Mouse (Mus musculus) liver, adult 2 months (tissue): ENCODE results near the gene Ccdc194. TPM values are rescaled to one million over a fixed set of nuclear protein-coding genes. Genes with fewer than 3 reads are reported as not detected.

ENCODE experiments used
- DNase-seq: peaks from one replicate; pipeline ENCODE4 v3.0.0-alpha.2; 2011; ENCODE audit warnings: low read depth, low spot score; ENCODE audit errors: extremely low read depth
- H3K27ac ChIP-seq: fragments of 200-500 bp; replicated peaks from 2 replicates; pipeline ENCODE4 v1.5.1; 2012; ENCODE audit warnings: low read depth, mild to moderate bottlenecking, control low read depth, inconsistent platforms, low read length; ENCODE audit not compliant: insufficient read depth
- H3K27me3 ChIP-seq: fragments of 200-500 bp; 2 replicates; pipeline ENCODE4 v1.6.1; 2012; ENCODE audit warnings: mild to moderate bottlenecking, moderate library complexity, low read length, inconsistent platforms; ENCODE audit not compliant: control insufficient read depth, insufficient read depth
- H3K36me3 ChIP-seq: fragments of 200-500 bp; 2 replicates; pipeline ENCODE4 v1.6.1; 2012; ENCODE audit warnings: low read length, inconsistent platforms; ENCODE audit not compliant: control insufficient read depth, insufficient read depth
- H3K4me1 ChIP-seq: fragments of 200-500 bp; 2 replicates; pipeline ENCODE4 v1.6.1; 2011; ENCODE audit warnings: low read length; ENCODE audit not compliant: control insufficient read depth, insufficient read depth
- H3K4me3 ChIP-seq: fragments of 200-500 bp; 2 replicates; pipeline ENCODE4 v1.5.1; 2011; ENCODE audit warnings: low read depth, mild to moderate bottlenecking, control low read depth, low read length, moderate library complexity; ENCODE audit not compliant: insufficient read depth
- H3K79me2 ChIP-seq: fragments of 200-500 bp; 2 replicates; pipeline ENCODE4 v1.6.1; 2012; ENCODE audit warnings: inconsistent platforms, mild to moderate bottlenecking, low read length, moderate library complexity; ENCODE audit not compliant: control insufficient read depth, insufficient read depth
- H3K9ac ChIP-seq: fragments of 200-500 bp; 2 replicates; pipeline ENCODE4 v1.6.1; 2012; ENCODE audit warnings: low read depth, mild to moderate bottlenecking, control low read depth, inconsistent platforms, low read length
- CTCF ChIP-seq: fragments of 200-500 bp; IDR thresholded peaks from 2 replicates; pipeline ENCODE4 v1.5.1; 2011; ENCODE audit warnings: low read depth, low read length, control low read depth
- POLR2A ChIP-seq: fragments of 200-500 bp; IDR thresholded peaks from 2 replicates; pipeline ENCODE4 v1.6.1; 2011; ENCODE audit warnings: low read length, control low read depth; ENCODE audit not compliant: insufficient read depth; ENCODE audit errors: extremely low read depth
- WGBS: fragments of 180-500 bp; shearing (Covaris S2); methylation state at CpG from one replicate; pipeline ENCODE4 v1.1.7; 2018; 5-methylcytosine and 5-hydroxymethylcytosine counted together
- polyA plus RNA-seq: library from polyadenylated mRNA; depleted of rRNA; stranded (reverse); fragments of >200 nt; gene quantifications from 2 replicates; pipeline ENCODE4 v1.2.3, GENCODE M21; 2012
- total RNA-seq: library from RNA; depleted of rRNA; stranded (reverse); fragments of >200 nt; gene quantifications from 2 replicates; pipeline ENCODE4 v1.2.3, GENCODE M21; 2014

The Ccdc194 gene
- total and polyA plus RNA-seq, 2 experiments: not detected

DNA sequence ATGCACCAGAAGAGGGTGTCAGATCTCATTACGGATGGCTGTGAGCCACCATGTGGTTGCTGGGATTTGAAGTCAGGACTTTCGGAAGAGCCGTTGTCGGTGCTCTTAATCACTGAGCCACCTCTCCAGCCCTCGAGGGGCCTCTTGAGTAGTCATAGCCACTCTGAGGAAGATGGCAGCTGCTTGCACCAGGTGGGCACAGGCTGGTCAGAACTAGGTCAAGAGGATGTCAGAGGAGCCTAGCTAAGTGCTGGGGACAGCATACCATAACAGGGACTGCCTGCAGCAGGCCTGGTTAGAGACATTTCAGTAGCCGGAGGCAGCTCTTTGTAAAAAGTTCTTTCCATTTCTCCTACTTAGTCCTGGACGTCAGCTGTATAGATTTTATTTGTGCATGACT is 25.2 kb upstream of the Ccdc194 start:
- Histone ChIP-seq H3K79me2 (no peaks in the 10 kb centered on the region), H3K36me3 (peaks cover 2% of the 10 kb centered on the region; the same call in 1 of the 2 replicates), H3K27ac (no peak overlapping the region), H3K27me3 (no peaks in the 10 kb centered on the region), H3K4me3 (no peak overlapping the region), H3K4me1 (no peaks in the 10 kb centered on the region), H3K9ac (no peak overlapping the region)
- 82% methylated on average over 7 of the region's 7 CpGs for WGBS
- DNase-seq: no peak
- TF ChIP-seq POLR2A (no peak), CTCF (no peak)

DNA sequence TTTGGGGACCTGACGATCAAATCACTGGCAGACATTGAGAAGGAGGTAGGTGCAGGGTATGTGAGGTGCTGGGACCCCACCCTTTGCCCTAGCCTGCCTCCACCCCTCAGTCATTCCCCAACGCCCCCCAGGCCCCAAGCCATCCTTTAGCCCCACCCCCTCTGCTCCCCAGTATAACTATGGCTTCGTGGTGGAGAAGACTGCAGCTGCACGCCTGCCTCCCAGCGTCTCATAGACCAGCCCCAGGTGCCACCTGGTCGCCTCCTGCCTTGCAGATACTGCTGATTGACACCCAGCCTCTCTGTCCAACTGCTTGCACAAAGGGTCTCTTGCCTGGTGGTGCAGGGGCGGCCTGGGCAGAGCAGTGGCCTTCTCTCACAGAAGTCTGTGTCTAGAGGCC is 22.1 kb upstream of the Ccdc194 start:
- Histone ChIP-seq H3K9ac (no peak overlapping the region), H3K36me3 (peaks cover 2% of the 10 kb centered on the region; the same call in 1 of the 2 replicates), H3K27ac (no peak overlapping the region), H3K4me3 (no peak overlapping the region), H3K4me1 (peaks cover 4% of the 10 kb centered on the region; the same call in 1 of the 2 replicates), H3K79me2 (peaks cover 3% of the 10 kb centered on the region; the same call in 1 of the 2 replicates), H3K27me3 (no peaks in the 10 kb centered on the region)
- TF ChIP-seq CTCF (no peak), POLR2A (no peak)
- WGBS: 95% methylated on average over 7 of the region's 7 CpGs
- DNase-seq: no peak

DNA sequence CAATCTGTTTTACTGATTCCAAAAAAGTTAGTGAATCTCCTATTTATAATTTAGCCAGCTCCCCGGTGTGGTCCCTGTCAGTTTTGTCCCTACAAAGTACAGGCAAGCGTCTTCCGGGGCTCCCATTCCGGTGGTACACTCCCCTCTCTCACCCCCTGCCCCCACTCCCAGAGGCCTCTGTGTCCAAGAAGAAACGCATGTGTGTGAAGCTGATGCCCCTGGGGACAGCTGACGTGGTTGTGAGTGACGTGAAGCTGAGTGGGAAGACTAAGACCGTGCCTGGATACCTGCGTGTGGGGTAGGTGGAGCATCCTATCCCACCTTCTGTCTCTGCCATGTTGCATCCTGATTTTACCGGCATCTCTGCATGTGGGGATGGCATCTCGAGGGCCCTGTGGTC is 19.5 kb upstream of the Ccdc194 start:
- Histone ChIP-seq H3K79me2 (peaks cover 3% of the 10 kb centered on the region; the same call in 1 of the 2 replicates), H3K36me3 (peaks cover 2% of the 10 kb centered on the region; the same call in 1 of the 2 replicates), H3K4me1 (peaks cover 4% of the 10 kb centered on the region; the same call in 1 of the 2 replicates), H3K27ac (no peak overlapping the region), H3K27me3 (no peaks in the 10 kb centered on the region), H3K4me3 (no peak overlapping the region), H3K9ac (no peak overlapping the region)
- WGBS: 94% methylated on average over 11 of the region's 11 CpGs
- no peak for TF ChIP-seq POLR2A
- DNase-seq: no peak

DNA sequence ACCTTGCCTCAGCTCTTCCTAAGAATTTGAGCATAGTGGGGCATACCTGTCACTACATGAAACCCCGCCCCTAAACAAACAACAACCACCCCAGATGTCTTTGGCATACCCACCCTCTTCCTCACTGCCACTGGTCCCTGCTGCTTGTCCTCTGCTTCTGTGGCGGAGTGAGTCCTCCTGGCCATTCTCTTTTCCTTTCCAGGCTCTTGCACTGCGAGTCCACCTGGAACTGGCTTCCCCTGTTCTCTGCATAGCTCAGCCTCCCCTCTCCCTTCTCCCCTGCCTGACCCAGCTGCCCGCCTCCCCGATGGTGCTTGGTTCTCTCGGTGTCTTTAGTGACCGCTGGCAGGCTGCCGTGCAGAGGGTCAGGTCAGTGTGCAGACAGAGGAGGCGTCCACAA is 18.2 kb upstream of the Ccdc194 start:
- H3K4me3 ChIP-seq: no peak overlapping the region; the same call in 1 of the 2 replicates
- H3K36me3 ChIP-seq: peaks cover 2% of the 10 kb centered on the region; the same call in 1 of the 2 replicates
- 52% methylated on average over 9 of the region's 9 CpGs for WGBS
- H3K79me2 ChIP-seq: peaks cover 3% of the 10 kb centered on the region; the same call in 1 of the 2 replicates
- no peak overlapping the region for H3K9ac ChIP-seq
- DNase-seq: no peak
- no peak for TF ChIP-seq CTCF
- TF ChIP-seq POLR2A: no peak
- H3K4me1 ChIP-seq: peaks cover 4% of the 10 kb centered on the region; the same call in 1 of the 2 replicates
- no peaks in the 10 kb centered on the region for H3K27me3 ChIP-seq
- H3K27ac ChIP-seq: no peak overlapping the region

DNA sequence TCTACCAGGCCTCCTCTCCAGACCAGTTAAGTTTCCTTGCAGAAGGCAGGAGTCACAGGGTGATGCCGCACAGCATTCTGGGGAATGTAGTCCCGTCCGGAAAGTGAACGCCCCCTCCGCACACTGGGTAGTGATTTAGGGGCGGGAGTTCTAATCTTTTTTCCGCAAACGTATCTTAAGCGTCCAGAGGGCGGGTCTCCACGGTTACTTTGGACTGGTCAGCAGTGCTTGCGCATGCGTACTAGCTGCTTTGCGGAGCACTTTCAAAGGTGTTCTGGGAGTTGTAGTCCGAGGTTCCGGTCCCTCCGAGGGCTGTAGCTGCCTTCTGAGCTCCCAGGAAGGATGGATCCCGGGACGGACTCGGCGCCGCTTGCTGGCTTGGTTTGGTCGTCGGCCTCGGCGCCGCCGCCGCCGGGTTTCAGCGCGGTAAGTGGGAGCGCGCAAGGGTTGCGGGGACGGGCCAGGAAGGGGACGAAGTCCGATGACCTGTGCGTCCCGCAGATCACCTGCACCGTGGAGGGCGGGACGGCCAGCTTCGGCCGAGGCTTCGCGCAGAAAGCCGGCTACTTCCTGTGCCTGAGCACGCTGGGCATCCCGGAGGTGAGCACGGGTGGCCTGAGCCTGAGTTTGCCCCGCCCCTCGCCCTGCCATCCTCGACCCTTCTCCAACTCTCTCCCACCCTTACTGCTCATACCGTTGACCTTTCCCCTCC is 17.3 kb upstream of the Ccdc194 start, which contains the start of gene Mvb12a:
Gene Mvb12a (plus strand): TSS at position 291 of the 712 bp plus-strand sequence.
- Histone ChIP-seq H3K4me3 (peak within 1 kb of the TSS; percentile 75), H3K27me3 (no peaks in the 10 kb centered on the region), H3K27ac (peak within 1 kb of the TSS; percentile 89), H3K79me2 (peaks cover 3% of the 10 kb centered on the region; the same call in 1 of the 2 replicates), H3K36me3 (peaks cover 2% of the 10 kb centered on the region; the same call in 1 of the 2 replicates), H3K4me1 (peaks cover 11% of the 10 kb centered on the region), H3K9ac (peak within 1 kb of the TSS; percentile 86)
- TF ChIP-seq POLR2A: peak; percentile 48; the same call in 1 of the 2 replicates
- TF ChIP-seq CTCF: no peak
- DNase-seq: peak; percentile 99
- WGBS: under 1% methylated on average over 55 of the region's 55 CpGs
